Mouse (Mus musculus): ENCODE data around the gene Gm8113.
"Not testable (repeated sequence)": the region's sequence is repeated elsewhere in the genome, so short reads cannot be mapped to it uniquely, and the experiment has no call there.

The Gm8113 gene

DNA sequence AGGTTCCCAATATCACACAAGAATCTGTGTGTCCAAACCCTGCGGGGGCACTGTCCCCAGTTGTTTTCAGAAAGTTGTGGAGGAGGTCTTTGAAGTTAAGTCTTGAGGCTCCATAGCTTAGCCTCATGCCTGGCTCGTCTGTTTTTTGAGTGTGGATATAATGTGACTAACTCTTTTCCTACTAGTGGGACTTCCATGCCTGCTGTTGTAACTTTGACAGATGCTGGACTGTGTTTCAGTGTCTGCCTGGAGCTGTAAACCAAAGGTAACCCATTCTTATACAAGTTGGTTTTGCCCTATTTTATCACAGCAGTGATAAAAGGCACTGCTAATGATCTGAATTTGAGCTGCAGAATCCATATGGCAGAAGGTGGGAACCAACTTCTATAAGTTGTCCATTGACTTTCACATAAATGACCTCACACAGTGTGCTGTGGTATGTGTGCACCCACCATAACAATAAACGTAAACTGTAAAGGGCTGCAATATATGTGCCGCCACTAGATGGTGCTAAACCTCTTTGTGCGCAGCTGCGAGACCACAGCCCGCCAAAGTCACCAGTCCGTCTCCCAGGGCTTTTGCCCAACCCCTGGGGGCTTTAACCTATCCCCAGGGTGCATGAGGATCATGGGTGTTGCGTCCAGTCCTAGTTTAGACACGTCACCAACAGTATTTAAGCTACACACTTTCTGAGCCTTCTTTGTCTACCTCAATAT lies at the start of gene Gm8113:
Gene Gm8113, plus strand, starts transcription at position 703 of the 716 bp plus-strand sequence.
- DNase-seq (ENCODE audit: low spot score in 2 of 2): peak; percentile 12 to 53

DNA sequence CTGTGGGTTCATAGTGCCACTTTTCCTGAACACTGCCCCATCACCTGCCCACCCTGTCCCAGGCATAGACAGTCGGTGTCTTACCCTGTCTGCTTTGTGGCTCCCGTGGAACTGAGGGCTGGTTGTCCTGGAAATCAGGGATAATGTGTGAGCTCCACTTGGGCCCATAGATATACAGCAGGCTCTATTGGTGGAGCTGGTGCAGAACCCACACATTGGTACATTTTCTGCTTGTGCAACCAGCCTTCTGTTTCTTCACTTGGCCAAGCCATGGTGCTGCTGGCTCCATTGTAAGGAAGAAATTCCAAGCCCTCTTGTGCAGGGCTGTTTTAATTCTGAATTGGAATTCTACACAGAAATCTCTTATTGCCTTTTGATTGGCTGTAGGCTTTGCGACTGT lies 49.8 kb upstream of the Gm8113 start, which contains the start of gene Ear1:
Gene Ear1, minus strand, starts transcription at position 101 of the 400 bp plus-strand sequence.
- not testable (repeated sequence) for DNase-seq (ENCODE audit: low spot score in 2 of 2)

DNA sequence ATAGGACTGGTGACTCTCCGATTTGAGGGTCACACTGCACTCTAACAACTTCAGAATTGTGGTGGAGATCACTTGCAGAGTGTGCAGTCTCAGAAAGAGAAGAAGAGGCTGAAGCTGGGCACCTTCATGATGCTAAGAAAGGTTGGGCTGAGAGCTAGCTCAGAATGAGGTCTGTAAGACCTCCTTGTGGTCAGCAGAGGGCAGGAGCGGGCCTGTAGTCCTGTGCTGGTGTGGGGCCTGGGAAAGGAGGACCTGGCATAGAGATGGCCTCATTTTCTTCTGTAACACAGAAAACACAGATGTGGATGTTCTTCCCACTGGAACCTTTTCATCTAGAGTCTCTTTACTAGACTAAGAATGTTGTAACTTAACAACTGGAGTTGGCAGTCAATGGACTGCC lies 47.4 kb upstream of the Gm8113 start:
- DNase-seq (ENCODE audit: low spot score in 2 of 2): not testable (repeated sequence)

DNA sequence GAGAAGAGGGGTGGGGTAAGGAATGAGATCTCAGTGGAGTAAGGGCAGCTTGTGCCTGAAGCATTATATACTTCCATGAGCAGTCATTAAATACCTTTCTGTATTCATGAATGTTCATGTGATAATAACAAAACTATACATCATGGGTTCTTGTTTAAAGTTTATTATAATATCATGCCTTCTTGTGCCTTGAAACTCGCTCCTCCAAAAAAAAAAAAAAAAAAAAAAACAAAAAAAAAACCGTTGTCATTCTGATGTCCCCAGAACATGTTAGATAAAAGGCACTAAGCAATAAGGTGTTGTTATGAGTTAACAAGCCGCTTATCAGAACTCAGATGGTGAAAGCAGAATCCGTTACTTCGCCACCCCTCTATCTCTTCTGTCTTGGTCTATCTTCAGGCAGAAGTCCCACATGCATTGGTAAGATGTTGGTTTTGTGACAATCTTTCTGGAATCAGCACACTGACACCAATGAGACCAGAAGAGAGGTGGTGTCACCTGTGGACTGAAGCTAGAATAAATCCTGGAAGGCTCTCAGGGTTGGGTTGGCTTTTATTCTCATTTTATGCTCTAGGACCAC lies 45.1 kb upstream of the Gm8113 start:
- DNase-seq (ENCODE audit: low spot score in 2 of 2): not testable (repeated sequence)

DNA sequence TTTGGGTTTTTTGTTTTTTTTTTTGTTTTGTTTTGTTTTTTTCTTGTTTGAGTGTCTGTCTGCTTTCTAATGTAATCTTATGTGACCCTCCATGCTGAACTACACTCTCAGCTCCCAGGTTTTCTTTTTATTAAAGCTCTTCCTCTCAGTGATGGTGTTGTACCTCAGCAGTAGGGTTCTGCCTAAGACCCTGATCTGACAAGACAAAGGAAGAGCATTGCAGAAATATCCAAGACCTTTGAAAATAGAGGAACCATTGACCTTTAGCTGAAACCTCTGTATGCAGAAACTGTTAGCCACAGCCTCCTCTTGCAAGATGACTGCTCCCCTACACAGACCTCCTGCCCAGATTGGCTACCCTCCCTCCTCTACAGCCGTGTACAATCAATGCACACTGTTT lies 39.0 kb upstream of the Gm8113 start:
- DNase-seq (ENCODE audit: low spot score in 2 of 2): not testable (repeated sequence)

DNA sequence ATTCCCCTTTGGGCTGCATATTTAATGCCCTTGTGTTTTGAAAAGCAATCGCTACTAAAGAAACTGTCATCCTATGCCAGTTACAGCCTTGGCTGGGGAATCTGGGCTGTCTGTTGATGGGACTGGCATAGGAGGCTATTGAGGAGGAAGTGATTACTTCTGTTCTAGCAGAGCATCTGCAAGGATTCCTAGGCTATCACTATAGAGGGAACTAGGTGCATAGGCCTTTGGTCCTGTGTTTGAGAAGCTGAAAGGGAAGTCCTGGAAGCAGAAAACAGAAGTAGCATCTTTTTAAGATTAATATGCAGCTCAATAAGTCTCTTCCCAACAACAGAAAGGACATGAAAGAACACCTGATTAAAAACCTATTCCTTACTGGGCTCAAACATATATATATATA lies 33.9 kb upstream of the Gm8113 start:
- DNase-seq (ENCODE audit: low spot score in 2 of 2): not testable (repeated sequence)

DNA sequence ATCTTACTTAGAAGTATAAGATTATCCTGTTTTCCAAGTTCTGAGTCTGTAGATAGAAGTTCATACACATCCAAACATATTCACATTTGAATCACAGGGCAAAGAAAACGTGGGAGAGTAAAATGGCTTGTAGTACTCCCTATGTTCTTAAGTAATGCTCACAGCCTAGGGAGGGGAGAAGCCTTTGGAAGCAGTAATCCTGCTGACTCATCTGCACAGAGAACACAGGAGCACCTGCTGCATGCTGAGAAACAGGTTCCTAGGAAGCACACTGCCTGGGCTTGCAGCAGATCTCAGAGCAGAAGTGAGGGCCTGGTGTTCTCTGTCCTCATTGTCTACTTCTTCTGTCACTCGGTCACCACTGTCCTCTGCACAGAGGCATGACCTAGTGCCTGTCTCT lies 29.8 kb upstream of the Gm8113 start:
- DNase-seq (ENCODE audit: low spot score in 2 of 2): not testable (repeated sequence)

DNA sequence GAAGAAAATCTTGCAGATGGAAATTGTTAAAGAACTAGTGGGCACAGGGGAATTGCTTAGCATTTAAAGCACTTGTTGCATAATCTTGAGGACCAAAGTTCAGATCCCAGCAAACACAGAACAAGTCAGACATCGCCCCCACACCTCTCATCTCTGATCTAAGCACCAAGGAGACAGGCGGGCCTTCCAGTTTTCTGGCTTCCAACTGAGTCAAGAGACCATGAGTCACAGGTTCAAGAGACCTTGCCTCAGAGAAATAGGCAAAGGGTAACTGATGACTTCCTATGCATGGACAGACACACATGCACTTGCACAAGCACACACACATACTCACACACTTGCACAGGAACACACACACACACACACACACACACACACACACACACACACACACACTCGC lies 26.6 kb upstream of the Gm8113 start:
- not testable (repeated sequence) for DNase-seq (ENCODE audit: low spot score in 2 of 2)

DNA sequence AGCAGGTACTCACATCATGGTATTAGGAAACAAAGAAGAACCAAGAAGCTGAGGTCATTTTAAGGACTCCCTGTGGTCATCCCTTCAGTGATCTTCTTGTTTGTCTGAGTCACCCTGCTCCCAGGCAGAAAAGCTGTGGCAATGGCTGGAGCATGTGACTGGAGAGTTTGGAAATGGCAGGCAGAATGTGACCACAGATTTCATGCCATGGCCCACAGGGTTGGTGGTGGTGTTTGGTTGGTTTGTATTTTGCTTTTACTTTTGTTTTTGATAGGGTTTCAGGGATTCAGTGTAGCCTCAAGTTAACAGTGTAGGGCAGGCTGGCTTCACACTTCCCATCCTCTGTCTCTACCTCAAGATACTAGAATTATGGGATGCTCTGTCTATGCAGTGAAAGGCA lies 7.0 kb upstream of the Gm8113 start:
- not testable (repeated sequence) for DNase-seq (ENCODE audit: low spot score in 2 of 2)

DNA sequence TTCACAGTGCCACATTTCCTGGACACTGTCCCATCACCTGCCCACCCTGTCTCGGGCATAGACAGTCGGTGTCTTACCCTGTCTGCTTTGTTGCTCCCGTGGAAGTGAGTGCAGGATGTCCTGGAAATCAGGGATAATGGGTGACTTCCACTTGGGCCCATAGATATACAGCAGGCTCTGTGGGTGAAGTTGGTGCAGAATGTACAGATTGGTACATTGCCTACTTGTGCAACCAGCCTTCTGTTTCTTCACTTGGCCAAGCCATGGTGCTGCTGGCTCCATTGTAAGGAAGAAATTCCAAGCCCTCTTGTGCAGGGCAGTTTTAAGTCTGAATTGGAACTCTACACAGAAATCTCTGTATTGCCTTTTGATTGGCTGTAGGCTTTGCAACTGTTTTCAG lies 1.7 kb upstream of the Gm8113 start, which contains the start of gene Ear10:
Gene Ear10, minus strand, starts transcription at position 101 of the 400 bp plus-strand sequence.
- DNase-seq (ENCODE audit: low spot score in 2 of 2): not testable (repeated sequence)

DNA sequence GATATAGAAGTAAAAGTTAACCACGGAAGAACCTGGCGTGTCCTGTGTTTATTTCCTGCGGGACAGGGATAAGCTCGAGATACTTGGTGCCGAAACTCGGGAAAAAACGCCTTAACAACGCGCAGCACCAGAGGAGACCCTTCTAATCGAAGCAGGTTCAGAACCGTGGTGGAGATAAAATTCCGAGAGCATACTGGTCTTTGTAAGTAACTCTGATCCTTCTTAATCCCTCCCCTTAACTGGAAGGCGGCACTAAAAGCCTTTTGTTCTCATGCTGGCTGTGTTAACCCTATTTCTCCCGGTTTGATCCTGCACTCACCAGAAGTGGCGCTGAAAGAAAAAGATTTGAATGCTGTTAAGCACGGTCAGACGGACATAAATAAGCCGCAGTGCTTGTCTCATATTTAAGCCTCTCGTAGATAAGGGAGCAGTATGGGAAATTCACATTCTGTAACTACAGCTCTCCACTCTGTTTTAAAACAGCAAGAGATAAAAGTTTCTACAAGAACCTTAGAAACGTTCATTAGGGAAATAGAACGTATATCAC lies 287 bp downstream of the Gm8113 start:
- not testable (repeated sequence) for DNase-seq (ENCODE audit: low spot score in 2 of 2)

DNA sequence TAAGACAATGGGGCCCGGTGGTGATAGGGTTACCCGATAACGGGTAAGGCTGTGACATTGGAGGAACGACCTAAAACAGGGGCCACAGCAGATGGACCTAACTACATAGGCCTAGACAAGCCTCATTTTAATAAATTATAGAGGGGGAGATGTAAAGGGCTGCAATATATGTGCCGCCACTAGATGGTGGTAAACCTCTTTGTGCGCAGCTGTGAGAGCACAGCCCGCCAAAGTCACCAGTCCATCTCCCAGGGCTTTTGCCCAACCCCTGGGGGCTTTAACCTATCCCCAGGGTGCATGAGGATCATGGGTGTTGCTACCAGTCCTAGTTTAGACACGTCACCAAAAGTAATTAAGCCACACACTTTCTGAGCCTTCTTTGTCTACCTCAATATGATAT lies 7.8 kb downstream of the Gm8113 start:
- peak; percentile 2 to 20 for DNase-seq (ENCODE audit: low spot score in 2 of 2)

DNA sequence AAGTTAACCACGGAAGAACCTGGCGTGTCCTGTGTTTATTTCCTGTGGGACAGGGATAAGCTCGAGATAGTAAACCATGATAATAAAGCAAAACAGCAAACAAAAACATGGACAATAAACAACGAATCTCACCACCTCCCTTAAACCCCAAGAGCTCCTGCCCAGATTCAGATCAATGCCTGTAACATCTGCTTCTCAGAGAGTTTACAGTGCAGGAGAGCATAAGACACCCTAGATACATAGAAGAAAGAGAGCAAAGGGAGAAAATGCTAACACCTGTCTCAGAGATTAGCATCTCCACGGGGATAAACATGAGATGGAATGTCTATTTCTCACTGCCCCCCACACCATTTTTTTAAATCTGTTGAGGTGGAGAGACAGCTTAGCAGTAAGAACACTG lies 8.2 kb downstream of the Gm8113 start:
- not testable (repeated sequence) for DNase-seq (ENCODE audit: low spot score in 2 of 2)

DNA sequence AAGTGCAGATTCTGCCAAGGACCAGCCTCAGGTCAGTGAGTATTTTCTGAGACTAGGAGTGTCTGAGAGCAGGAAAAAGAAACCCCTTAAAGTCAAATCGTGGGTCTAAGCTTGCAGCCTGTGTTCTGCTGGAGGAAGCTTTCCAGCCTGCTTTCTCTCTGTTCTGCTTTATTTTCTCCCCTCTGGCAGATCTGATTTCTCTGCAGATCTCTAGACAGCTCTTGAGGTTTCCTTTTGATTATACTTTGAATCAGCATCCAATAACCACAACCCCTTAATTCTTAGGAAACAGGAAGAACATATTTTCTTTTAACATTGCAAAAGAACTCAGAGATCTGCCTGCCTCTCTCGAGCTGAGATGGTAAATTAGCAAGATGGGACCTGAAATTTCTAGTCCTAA lies 28.2 kb downstream of the Gm8113 start:
- DNase-seq (ENCODE audit: low spot score in 2 of 2): not testable (repeated sequence)

DNA sequence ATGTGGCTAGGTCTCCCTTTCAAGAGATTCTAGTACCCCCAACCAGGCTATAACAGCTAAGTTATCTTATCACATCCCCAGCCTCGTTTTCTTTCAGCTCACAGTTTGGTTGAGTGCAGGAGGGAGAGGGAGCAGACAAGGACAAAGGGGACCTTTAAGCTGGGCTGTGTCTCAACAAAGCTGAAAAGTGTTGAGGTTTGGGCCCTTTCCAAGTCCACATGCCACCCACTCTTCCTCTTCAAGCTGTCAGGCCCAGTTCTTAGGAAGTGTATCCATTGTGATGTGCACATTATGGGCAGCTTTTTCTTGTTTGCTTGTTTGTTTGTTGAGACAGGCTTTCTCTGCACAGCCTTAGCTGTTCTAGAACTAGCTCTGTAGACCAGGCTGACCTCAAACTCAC lies 29.9 kb downstream of the Gm8113 start:
- not testable (repeated sequence) for DNase-seq (ENCODE audit: low spot score in 2 of 2)

DNA sequence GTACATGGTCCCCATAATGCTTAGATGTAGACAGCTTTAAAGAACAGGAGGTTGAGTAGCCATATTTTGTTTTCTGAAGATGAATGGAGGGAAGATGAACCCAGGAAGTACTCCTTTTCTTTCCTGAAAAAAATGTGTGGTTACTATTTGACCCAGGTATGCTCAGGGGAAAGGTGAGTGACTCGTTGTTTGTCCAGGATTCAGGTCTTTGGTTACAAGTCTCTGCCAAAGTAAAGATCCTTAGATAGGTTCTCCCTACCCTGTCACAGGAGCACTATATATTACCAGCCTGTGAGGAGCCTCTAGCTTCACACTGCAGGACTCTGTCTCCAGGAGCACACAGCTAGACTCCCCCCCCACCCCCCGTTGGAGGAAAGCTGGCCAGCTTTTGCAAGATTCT lies 31.6 kb downstream of the Gm8113 start, which contains the start of gene Ang5:
Gene Ang5, plus strand, starts transcription at position 301 of the 400 bp plus-strand sequence.
- DNase-seq (ENCODE audit: low spot score in 2 of 2): not testable (repeated sequence)
